Mouse (Mus musculus) hindbrain, embryonic 11.5 days (tissue): Measurements from ENCODE around the gene Pfdn6. TPM values are rescaled to one million over a fixed set of nuclear protein-coding genes. Genes with fewer than 3 reads are reported as not detected.
"Not testable (repeated sequence)": the region's sequence is repeated elsewhere in the genome, so short reads cannot be mapped to it uniquely, and the experiment has no call there.

Experiments
- ATAC-seq: fragments of 200-750 bp; cut with Nextera tagmentation; 2 replicates; pipeline ENCODE4 v1.8.0; 2017; ENCODE audit warnings: mild to moderate bottlenecking, moderate TSS enrichment, moderate library complexity; ENCODE audit not compliant: low FRiP score
- DNase-seq: peaks from one replicate; pipeline ENCODE4 v3.0.0-alpha.2; 2015; ENCODE audit warnings: low spot score
- H3K27ac ChIP-seq: fragments of 300-500 bp; sonication (generic); 2 replicates; pipeline ENCODE4 v1.5.1; 2014; ENCODE audit warnings: mild to moderate bottlenecking, low read depth, low read length
- H3K27me3 ChIP-seq: fragments of 300-500 bp; sonication (generic); 2 replicates; pipeline ENCODE4 v1.6.1; 2014; ENCODE audit warnings: mild to moderate bottlenecking, low read length, moderate library complexity, mixed read lengths; ENCODE audit not compliant: control insufficient read depth, insufficient read depth
- H3K36me3 ChIP-seq: fragments of 300-500 bp; sonication (generic); 2 replicates; pipeline ENCODE4 v1.6.1; 2014; ENCODE audit warnings: mild to moderate bottlenecking, low read length, moderate library complexity, mixed read lengths; ENCODE audit not compliant: control insufficient read depth, insufficient read depth
- H3K4me1 ChIP-seq: fragments of 300-500 bp; sonication (generic); replicated peaks from 2 replicates; pipeline ENCODE4 v1.6.1; 2014; ENCODE audit warnings: low read length, mixed read lengths; ENCODE audit not compliant: control insufficient read depth, insufficient read depth
- H3K4me2 ChIP-seq: fragments of 300-500 bp; sonication (generic); replicated peaks from 2 replicates; pipeline ENCODE4 v1.6.1; 2014; ENCODE audit warnings: mild to moderate bottlenecking, low read depth, low read length
- H3K4me3 ChIP-seq: fragments of 300-500 bp; sonication (generic); 2 replicates; pipeline ENCODE4 v1.5.1; 2014; ENCODE audit warnings: low read depth, low read length
- H3K9ac ChIP-seq: fragments of 300-500 bp; sonication (generic); 2 replicates; pipeline ENCODE4 v1.6.1; 2014; ENCODE audit warnings: low read depth, low read length
- H3K9me3 ChIP-seq: fragments of 300-500 bp; sonication (generic); 2 replicates; pipeline ENCODE4 v1.6.1; 2016; ENCODE audit warnings: low read length; ENCODE audit not compliant: control insufficient read depth
- WGBS: fragments of 180-500 bp; shearing (Covaris S2); extraction: QIAGEN DNeasy Blood & Tissue Kit; methylation state at CpG from one replicate; pipeline ENCODE4 v1.1.7; 2014; 5-methylcytosine and 5-hydroxymethylcytosine counted together
- polyA plus RNA-seq: library from polyadenylated mRNA; unstranded; fragments of >200 nt; fragmentation: Nextera tagmentation; extraction: Ambion mirVana; gene quantifications from 2 replicates; pipeline ENCODE4 v1.2.1, GENCODE M21; 2014

Pfdn6 gene
- polyA plus RNA-seq, 1 experiment from 2014 or later = 201 TPM

DNA sequence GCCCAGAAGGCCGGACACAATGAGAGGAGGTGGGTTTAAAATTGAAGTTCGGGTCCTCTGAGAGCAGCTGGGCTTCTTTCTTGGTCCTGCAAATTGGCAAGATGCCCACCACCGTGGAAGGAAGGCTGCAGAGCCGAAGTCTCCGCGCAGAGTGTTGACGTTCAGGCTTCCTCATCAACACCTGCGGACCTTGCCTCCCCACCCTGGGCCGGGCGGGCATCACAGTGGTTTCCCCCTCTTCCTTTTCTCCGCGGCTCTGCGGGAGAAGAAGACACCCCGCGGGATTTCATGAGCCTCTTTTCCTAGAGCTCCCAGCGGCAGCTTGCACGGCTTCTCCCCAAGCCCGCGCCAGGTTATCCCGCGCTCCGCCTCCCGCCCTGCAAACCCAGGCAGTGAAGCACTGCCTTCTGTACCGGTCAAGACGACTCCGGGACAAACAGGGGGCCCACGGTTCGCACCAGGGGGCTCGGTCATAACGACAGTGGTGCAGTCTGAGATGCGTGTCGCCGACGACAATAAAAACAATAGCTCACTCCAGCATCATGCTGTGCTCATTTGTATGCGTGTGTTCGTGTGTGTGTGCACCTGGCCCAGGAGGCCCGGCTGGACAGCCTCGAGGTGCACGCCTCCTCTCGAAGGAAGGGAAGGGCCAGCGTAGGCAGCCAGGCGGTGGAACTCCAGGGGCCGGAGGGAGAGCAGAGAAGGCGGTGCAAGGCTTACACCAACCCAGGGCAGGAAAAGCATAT lies 31.6 kb downstream of the Pfdn6 start:
- H3K9ac ChIP-seq = peak overlapping the region; percentile 70
- peaks cover 6% of the 10 kb centered on the region for H3K4me1 ChIP-seq
- peak; percentile 47 for DNase-seq
- peak overlapping the region; percentile 87 for H3K4me3 ChIP-seq
- H3K27me3 ChIP-seq = no peaks in the 10 kb centered on the region
- H3K9me3 ChIP-seq = no peaks in the 10 kb centered on the region
- peaks cover 10% of the 10 kb centered on the region for H3K36me3 ChIP-seq
- WGBS = under 1% methylated on average over 42 of the region's 44 CpGs
- H3K27ac ChIP-seq = peak overlapping the region; percentile 84
- peak overlapping the region; percentile 96 for H3K4me2 ChIP-seq
- ATAC-seq = peak; percentile 71

DNA sequence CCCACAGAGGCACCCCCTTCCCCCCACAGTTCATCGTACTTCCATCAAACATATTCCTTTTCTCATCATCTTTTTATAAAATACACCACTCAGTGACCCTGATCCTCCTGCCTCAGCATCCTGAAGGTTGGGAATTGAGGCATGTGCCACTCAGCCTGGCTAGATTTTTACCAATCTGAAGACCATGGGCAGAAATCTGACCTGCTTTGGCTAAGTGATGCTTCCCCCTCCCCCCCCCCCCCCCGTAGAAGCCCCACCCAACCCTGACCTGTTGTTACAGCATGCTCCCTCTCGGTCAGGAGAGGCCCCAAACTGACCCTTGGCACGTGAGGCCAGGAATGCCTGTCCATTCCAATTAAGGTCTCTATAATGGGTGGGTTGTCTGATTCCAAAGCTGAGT lies 35.3 kb downstream of the Pfdn6 start, which contains the start of gene Platr17:
Gene Platr17, plus strand, starts transcription at position 301 of the 400 bp plus-strand sequence.
- 43% methylated on average over 3 of the region's 4 CpGs for WGBS
- not testable (repeated sequence) for ATAC-seq, H3K27ac ChIP-seq, H3K9ac ChIP-seq, H3K4me2 ChIP-seq, H3K27me3 ChIP-seq, H3K9me3 ChIP-seq, H3K36me3 ChIP-seq, H3K4me3 ChIP-seq, DNase-seq, H3K4me1 ChIP-seq

DNA sequence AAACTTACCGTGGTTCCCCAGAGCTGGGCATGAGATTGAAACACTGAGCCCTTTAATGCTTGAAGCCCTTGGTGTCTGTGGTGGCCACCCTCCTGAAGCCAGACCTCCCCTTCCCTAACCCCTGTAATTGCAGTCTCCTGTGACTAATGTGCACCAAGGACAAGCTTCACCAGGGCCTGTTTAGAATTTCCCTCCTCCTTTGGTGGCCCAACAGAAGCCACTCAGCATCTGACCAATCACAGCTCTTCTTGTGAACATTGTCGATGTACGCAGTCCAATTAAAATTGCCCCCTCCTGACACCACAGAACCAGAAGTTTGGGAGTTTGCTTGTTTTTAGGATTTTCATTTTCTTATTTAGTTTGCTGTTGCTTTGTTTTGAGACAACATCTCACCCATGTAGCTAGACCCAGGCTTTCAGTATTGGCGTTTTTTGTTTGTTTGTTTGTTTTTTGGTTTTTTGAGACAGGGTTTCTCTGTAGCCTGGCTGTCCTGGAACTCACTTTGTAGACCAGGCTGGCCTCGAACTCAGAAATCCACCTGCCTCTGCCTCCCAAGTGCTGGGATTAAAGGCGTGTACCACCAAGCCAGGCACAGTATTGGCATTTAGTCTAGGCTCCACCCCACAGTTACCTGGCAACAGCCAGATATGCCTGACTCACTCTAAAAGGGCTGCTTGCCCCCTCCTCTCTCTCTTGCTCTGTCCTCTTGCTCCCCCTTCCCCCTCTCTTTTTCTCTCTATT lies 36.1 kb downstream of the Pfdn6 start:
- not testable (repeated sequence) for H3K27me3 ChIP-seq, H3K36me3 ChIP-seq, ATAC-seq, H3K9ac ChIP-seq, H3K9me3 ChIP-seq, H3K27ac ChIP-seq, DNase-seq, H3K4me3 ChIP-seq, H3K4me2 ChIP-seq, H3K4me1 ChIP-seq
- 72% methylated on average over 6 of the region's 6 CpGs for WGBS

DNA sequence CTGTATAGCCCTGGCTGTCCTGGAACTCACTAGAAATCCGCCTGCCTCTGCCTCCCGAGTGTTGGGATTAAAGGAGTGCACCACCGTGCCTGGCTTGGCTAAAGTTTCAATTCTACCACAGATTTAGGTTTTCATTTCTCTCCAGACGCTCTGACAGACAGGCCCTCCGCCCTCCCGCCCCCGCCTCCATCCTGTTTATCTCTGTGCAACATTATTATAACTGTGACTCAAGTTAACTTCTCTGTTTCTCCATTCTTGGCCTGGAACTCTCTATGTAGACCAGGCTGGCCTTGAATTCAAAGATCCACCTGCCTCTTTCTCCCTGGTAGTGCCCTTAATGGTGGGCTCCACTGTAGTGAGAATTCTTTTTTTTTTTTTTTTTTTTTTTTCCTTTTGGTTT lies 37.7 kb downstream of the Pfdn6 start:
- H3K27me3 ChIP-seq = no peaks in the 10 kb centered on the region
- H3K9me3 ChIP-seq = no peaks in the 10 kb centered on the region
- H3K4me2 ChIP-seq = no peak overlapping the region
- H3K4me1 ChIP-seq = no peaks in the 10 kb centered on the region
- no peak overlapping the region for H3K9ac ChIP-seq
- DNase-seq (no peak), ATAC-seq (no peak)
- no peaks in the 10 kb centered on the region for H3K36me3 ChIP-seq
- no peak overlapping the region for H3K4me3 ChIP-seq
- 82% methylated on average over 7 of the region's 7 CpGs for WGBS
- no peak overlapping the region for H3K27ac ChIP-seq

DNA sequence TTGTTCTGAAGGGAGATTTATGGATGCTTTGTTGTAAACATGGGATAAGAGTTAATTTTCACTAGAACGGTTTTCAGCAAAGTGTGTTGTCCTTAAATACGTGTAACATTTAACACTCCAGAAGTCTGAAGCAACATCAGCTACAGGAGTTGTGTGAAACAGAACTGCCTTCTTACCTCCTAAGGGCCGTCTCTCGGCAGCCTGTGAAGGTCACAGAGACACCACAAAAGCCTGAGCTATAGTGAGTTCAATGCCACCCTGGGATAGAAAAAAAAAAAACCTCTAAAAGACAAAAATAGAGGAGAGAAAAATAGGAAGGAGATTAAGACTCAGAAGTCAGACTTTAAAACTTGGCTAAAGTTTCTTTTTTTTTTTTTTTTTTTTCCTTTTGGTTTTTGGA lies 38.1 kb downstream of the Pfdn6 start:
- H3K27ac ChIP-seq = no peak overlapping the region
- no peak overlapping the region for H3K4me2 ChIP-seq
- ATAC-seq = no peak
- no peaks in the 10 kb centered on the region for H3K9me3 ChIP-seq
- H3K4me1 ChIP-seq = no peaks in the 10 kb centered on the region
- DNase-seq = no peak
- H3K36me3 ChIP-seq = no peaks in the 10 kb centered on the region
- H3K4me3 ChIP-seq = no peak overlapping the region
- 77% methylated on average over 4 of the region's 4 CpGs for WGBS
- no peaks in the 10 kb centered on the region for H3K27me3 ChIP-seq
- H3K9ac ChIP-seq = no peak overlapping the region

DNA sequence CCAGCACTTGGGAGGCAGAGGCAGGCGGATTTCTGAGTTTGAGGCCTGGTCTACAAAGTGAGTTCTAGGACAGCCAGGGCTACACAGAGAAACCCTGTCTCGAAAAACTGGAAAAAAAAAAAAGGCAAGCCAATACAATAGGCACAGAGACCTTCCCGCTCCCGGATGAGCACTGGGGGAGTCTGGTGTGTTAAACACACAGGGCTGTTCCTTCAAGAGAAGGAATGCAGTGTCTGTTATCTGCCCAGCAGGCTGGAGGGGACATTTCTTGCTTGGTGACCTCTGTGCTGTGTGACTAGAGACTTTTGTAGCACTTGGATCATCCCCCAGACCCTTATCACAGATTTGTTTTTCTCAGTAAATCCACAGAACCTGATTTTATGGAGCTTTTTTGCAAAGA lies 38.5 kb downstream of the Pfdn6 start:
- DNase-seq (no peak), ATAC-seq (no peak)
- Histone ChIP-seq H3K9me3 (no peaks in the 10 kb centered on the region), H3K4me3 (no peak overlapping the region), H3K27me3 (no peaks in the 10 kb centered on the region), H3K4me2 (no peak overlapping the region), H3K36me3 (no peaks in the 10 kb centered on the region), H3K9ac (no peak overlapping the region), H3K27ac (no peak overlapping the region), H3K4me1 (no peaks in the 10 kb centered on the region)
- WGBS = 81% methylated on average over 4 of the region's 4 CpGs

DNA sequence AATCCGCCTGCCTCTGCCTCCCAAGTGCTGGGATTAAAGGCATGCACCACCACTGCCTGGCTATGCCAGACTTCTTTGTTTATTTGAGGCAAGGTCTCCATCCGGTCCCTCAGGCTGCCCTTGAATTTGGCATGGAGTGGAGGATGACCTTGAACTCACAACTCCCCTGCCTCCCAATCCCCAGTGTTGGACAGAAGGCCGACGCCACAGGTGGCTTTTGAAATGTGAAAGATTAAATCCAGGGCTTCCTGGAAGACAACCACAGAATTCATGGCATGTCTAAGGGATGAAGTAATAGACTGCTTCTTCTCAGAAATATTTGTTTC lies 39.2 kb downstream of the Pfdn6 start:
- Histone ChIP-seq H3K9me3 (no peaks in the 10 kb centered on the region), H3K27ac (no peak overlapping the region), H3K4me1 (no peaks in the 10 kb centered on the region), H3K27me3 (no peaks in the 10 kb centered on the region), H3K4me2 (no peak overlapping the region), H3K9ac (no peak overlapping the region), H3K36me3 (no peaks in the 10 kb centered on the region), H3K4me3 (no peak overlapping the region)
- DNase-seq = no peak
- ATAC-seq = no peak
- 90% methylated on average over 4 of the region's 4 CpGs for WGBS

DNA sequence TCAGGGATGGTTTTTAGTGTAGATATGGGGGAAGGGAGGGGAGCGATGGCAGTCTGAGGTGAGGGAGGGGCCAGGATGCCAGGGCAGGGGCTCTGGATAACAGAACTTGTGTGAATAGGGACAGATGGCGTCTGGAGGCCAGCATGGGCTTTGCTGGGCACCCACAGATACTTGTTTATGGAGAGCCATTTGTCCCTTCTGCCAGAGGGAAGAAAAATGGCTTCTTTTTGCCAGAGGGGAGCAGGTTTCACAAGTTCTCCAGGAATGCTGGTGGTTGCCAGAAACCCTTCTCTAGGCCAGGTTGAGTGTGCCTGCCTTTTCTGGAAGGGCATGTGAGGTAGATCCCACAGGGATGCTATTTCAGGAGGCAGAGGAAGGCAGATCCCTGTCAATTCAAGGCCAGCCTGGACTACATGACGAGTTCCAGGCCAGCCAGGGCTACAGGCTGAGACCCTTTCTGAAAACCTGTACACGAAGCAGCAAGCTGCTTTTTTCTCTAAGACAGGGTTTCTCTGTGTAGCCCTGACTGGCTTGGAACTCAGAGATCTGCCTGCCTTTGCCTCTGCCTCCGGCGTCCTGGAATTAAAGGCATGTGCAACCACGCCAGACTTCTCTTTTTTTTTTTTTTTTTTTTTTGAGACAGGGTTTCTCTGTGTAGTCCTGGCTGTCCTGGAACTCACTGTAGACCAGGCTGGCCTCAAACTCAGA lies 39.7 kb downstream of the Pfdn6 start:
- Histone ChIP-seq H3K27ac (no peak overlapping the region), H3K4me2 (no peak overlapping the region), H3K36me3 (no peaks in the 10 kb centered on the region), H3K4me3 (no peak overlapping the region), H3K27me3 (no peaks in the 10 kb centered on the region), H3K9ac (no peak overlapping the region), H3K4me1 (no peaks in the 10 kb centered on the region), H3K9me3 (no peaks in the 10 kb centered on the region)
- ATAC-seq (no peak), DNase-seq (no peak)
- 76% methylated on average over 7 of the region's 7 CpGs for WGBS
